Mouse (Mus musculus) lung, embryonic 15.5 days (tissue): ENCODE data around the gene Cdk13. TPM values are rescaled to one million over a fixed set of nuclear protein-coding genes. Genes with fewer than 3 reads are reported as not detected.

Experiments used
- ATAC-seq: fragments of 200-750 bp; cut with Nextera tagmentation; 2 replicates; pipeline ENCODE4 v1.8.0; 2017; ENCODE audit warnings: moderate number of reproducible peaks, borderline replicate concordance; ENCODE audit not compliant: low FRiP score, low TSS enrichment; ENCODE audit errors: extremely low read depth
- H3K27ac ChIP-seq: fragments of 300-500 bp; sonication (generic); 2 replicates; pipeline ENCODE4 v1.5.1; 2015; ENCODE audit warnings: moderate library complexity, mild to moderate bottlenecking, inconsistent platforms
- H3K27me3 ChIP-seq: fragments of 300-500 bp; sonication (generic); 2 replicates; pipeline ENCODE4 v1.6.1; 2015; ENCODE audit warnings: inconsistent platforms
- H3K36me3 ChIP-seq: fragments of 300-500 bp; sonication (generic); 2 replicates; pipeline ENCODE4 v1.6.1; 2015; ENCODE audit warnings: inconsistent platforms
- H3K4me1 ChIP-seq: fragments of 300-500 bp; sonication (generic); 2 replicates; pipeline ENCODE4 v1.6.1; 2015; ENCODE audit warnings: inconsistent platforms
- H3K4me2 ChIP-seq: fragments of 300-500 bp; sonication (generic); 2 replicates; pipeline ENCODE4 v1.6.1; 2015; ENCODE audit warnings: inconsistent platforms, mild to moderate bottlenecking, moderate library complexity
- H3K4me3 ChIP-seq: fragments of 300-500 bp; sonication (generic); 2 replicates; pipeline ENCODE4 v1.5.1; 2015; ENCODE audit warnings: mild to moderate bottlenecking, inconsistent platforms
- H3K9ac ChIP-seq: fragments of 300-500 bp; sonication (generic); 2 replicates; pipeline ENCODE4 v1.6.1; 2015; ENCODE audit warnings: inconsistent platforms
- H3K9me3 ChIP-seq: fragments of 300-500 bp; sonication (generic); 2 replicates; pipeline ENCODE4 v1.6.1; 2016; ENCODE audit warnings: inconsistent platforms
- WGBS: fragments of 180-500 bp; shearing (Covaris S2); methylation state at CpG from one replicate; pipeline ENCODE4 v1.1.7; 2015; 5-methylcytosine and 5-hydroxymethylcytosine counted together
- polyA plus RNA-seq: library from polyadenylated mRNA; unstranded; fragments of >200 nt; fragmentation: Nextera tagmentation; extraction: Ambion mirVana; gene quantifications from 2 replicates; pipeline ENCODE4 v1.2.1, GENCODE M21; 2015

Gene Cdk13
- polyA plus RNA-seq, 1 experiment from 2014 or later, result 15.6 TPM

DNA sequence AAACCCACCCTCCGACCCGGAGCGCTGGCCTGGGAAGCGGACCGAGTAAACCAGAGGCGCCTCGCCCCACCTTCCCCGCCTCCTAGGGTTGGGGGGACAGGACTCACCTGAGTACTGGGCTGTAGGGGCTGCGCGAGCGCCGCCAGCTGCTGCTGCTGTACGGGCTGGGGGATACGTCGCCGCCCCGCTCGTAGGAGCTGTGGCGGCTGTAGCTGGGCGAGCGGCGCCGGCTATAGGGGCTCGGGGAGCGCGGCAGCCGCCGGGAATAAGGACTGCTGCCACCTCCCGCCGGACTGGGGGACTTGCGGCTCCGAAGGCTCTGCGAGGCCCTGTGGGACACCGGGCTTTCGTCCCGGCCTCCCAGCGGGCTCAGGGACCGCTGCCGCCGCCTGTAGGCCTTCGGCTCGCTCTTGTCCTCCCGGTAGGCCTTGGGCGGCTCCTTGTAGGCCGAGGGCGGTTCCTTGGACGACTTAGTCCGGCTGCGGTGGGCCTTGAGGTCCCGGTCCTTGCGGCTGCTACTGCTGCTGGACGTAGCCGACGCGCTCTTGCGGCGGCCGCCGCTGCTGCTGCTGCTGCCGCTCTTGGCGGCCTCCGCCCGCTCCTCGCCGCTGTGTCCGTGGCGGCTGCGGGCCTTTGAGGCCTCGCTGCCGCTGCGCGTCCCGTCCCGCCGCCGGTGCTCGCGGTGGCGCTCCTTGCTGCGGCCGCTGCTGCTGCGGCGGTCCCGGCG is 1.4 kb downstream of the Cdk13 start:
- H3K4me2 ChIP-seq, result peak overlapping the region; percentile 84
- H3K4me3 ChIP-seq, result peak overlapping the region; percentile 92
- H3K9ac ChIP-seq, result peak overlapping the region; percentile 97
- H3K4me1 ChIP-seq, result peaks cover 12% of the 10 kb centered on the region
- no peaks in the 10 kb centered on the region for H3K36me3 ChIP-seq
- no peaks in the 10 kb centered on the region for H3K9me3 ChIP-seq
- no peaks in the 10 kb centered on the region for H3K27me3 ChIP-seq
- WGBS, result under 1% methylated on average over 68 of the region's 85 CpGs
- peak; percentile 39 for ATAC-seq
- H3K27ac ChIP-seq, result peak overlapping the region; percentile 98

DNA sequence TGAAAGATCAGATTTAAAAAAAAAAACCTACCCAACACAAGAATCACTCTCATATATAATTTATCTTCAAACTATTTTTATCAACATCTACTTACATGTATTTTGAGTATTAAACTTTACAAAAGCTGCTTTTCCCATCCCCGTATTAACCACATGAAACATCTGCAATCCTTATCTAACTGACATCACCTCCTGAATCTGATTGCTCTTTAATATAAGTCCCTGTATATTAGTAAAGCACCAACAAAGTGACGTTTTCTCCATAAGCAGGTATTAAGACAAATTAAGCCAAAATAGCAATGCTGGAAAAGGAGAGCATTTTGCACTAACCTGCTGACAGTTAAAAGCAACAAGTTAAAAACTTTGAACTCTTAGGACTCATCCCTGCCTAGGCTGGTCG is 2.0 kb downstream of the Cdk13 start:
- no peaks in the 10 kb centered on the region for H3K36me3 ChIP-seq
- no peaks in the 10 kb centered on the region for H3K27me3 ChIP-seq
- peaks cover 12% of the 10 kb centered on the region for H3K4me1 ChIP-seq
- H3K27ac ChIP-seq, result peak overlapping the region; percentile 98; the same call in 1 of the 2 replicates
- peak overlapping the region; percentile 92 for H3K4me3 ChIP-seq
- 1% methylated on average over 3 of the region's 3 CpGs for WGBS
- peak overlapping the region; percentile 97 for H3K9ac ChIP-seq
- peak overlapping the region; percentile 84 for H3K4me2 ChIP-seq
- H3K9me3 ChIP-seq, result no peaks in the 10 kb centered on the region
- ATAC-seq, result no peak

- no peaks in the 10 kb centered on the region for H3K9me3 ChIP-seq
- H3K36me3 ChIP-seq, result no peaks in the 10 kb centered on the region
- ATAC-seq, result no peak
- no peaks in the 10 kb centered on the region for H3K27me3 ChIP-seq
- H3K27ac ChIP-seq, result no peak overlapping the region
- H3K4me3 ChIP-seq, result no peak overlapping the region
- H3K4me1 ChIP-seq, result peaks cover 12% of the 10 kb centered on the region
- 86% methylated on average over 2 of the region's 2 CpGs for WGBS
- H3K9ac ChIP-seq, result no peak overlapping the region
- H3K4me2 ChIP-seq, result no peak overlapping the region
Observed at GRCm38 (mm10) chr13:17799735-17800134, 5.2 kb downstream of the Cdk13 start.

DNA sequence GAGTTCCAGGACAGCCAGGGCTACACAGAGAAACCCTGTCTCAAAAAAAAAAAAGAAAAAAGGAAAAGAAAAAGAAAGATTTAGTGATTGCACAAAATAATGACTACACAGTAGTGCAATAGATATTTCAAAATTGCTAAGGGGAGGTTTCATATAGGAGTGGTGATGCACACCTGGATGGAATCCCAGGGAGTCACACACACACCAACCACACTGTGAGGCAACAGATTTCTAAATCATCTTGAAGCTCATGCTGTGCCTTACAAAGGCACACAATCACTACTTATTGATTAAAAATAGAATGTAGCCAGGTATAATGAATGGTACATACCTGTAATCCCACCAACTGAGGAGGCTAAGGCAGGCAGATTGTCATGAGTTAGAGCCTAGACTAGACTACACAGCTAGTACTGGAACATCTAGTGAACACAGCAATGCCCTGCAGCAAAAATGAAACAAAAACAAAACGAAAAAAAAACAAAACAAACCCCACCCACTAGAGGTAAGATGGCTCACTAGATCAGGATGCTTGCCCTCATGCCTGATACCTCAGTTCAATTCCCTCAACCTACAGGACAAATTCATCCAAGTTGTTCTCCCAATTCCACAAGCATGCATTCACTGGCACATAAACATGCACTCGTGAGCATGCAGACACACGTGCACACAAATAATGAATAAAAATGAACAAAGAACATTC is 9.0 kb downstream of the Cdk13 start:
- no peak overlapping the region for H3K4me2 ChIP-seq
- H3K27me3 ChIP-seq, result no peaks in the 10 kb centered on the region
- no peak for ATAC-seq
- H3K9ac ChIP-seq, result no peak overlapping the region
- no peaks in the 10 kb centered on the region for H3K9me3 ChIP-seq
- H3K36me3 ChIP-seq, result no peaks in the 10 kb centered on the region
- H3K27ac ChIP-seq, result no peak overlapping the region
- H3K4me3 ChIP-seq, result no peak overlapping the region
- peaks cover 5% of the 10 kb centered on the region; the same call in 1 of the 2 replicates for H3K4me1 ChIP-seq
- WGBS, result 79% methylated on average over 3 of the region's 3 CpGs

- Histone ChIP-seq H3K36me3 (no peaks in the 10 kb centered on the region), H3K9me3 (no peaks in the 10 kb centered on the region), H3K27ac (no peak overlapping the region), H3K27me3 (no peaks in the 10 kb centered on the region), H3K9ac (no peak overlapping the region), H3K4me2 (no peak overlapping the region), H3K4me3 (no peak overlapping the region), H3K4me1 (no peaks in the 10 kb centered on the region)
- no peak for ATAC-seq
- WGBS, result 91% methylated on average over 5 of the region's 5 CpGs
Observed at GRCm38 (mm10) chr13:17783643-17784042, 21.3 kb downstream of the Cdk13 start.

GRCm38 (mm10) chr13:17779923-17780322 is 25.0 kb downstream of the Cdk13 start:
- Histone ChIP-seq H3K4me3 (no peak overlapping the region), H3K4me2 (no peak overlapping the region), H3K9ac (no peak overlapping the region), H3K36me3 (0 out of 2 replicates have a peak, but pooled peaks cover 6% of the 10 kb centered on the region), H3K4me1 (no peaks in the 10 kb centered on the region), H3K9me3 (no peaks in the 10 kb centered on the region), H3K27me3 (no peaks in the 10 kb centered on the region), H3K27ac (no peak overlapping the region)
- 79% methylated on average over 2 of the region's 2 CpGs for WGBS
- no peak for ATAC-seq

GRCm38 (mm10) chr13:17776303-17776702 is 28.6 kb downstream of the Cdk13 start:
- no peak overlapping the region for H3K9ac ChIP-seq

DNA sequence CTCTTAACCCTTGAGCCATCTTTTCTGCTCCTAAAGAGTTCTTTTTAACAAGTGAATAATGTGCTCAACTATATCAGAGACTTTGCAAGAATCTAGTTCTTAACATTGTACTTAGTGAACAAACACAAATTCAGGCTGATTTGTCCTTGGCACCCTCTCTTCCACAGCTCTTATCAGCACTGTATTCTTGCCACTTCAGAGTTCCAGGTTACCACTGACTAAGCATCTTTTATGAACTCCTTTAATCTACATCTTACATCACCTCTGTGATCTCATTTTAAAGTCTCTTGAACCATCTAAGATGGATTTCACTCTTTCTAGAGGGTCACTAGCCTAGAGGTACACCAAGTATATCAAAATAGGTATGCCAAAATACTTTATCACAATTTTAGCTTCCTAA is 29.5 kb downstream of the Cdk13 start:
- peaks cover 15% of the 10 kb centered on the region for H3K36me3 ChIP-seq
- no peaks in the 10 kb centered on the region for H3K9me3 ChIP-seq
- H3K27ac ChIP-seq, result no peak overlapping the region
- H3K4me3 ChIP-seq, result no peak overlapping the region
- no peak overlapping the region for H3K9ac ChIP-seq
- H3K4me2 ChIP-seq, result no peak overlapping the region
- ATAC-seq, result no peak
- no peaks in the 10 kb centered on the region for H3K27me3 ChIP-seq
- H3K4me1 ChIP-seq, result no peaks in the 10 kb centered on the region

More at GRCm38 (mm10) chr13:17776303-17776702, 28.6 kb downstream of the Cdk13 start:
- Histone ChIP-seq H3K4me1 (no peaks in the 10 kb centered on the region), H3K9me3 (no peaks in the 10 kb centered on the region), H3K4me2 (no peak overlapping the region), H3K36me3 (peaks cover 15% of the 10 kb centered on the region), H3K4me3 (no peak overlapping the region), H3K27me3 (no peaks in the 10 kb centered on the region), H3K27ac (no peak overlapping the region)
- ATAC-seq, result no peak
- 80% methylated on average over 1 of the region's 1 CpGs for WGBS

DNA sequence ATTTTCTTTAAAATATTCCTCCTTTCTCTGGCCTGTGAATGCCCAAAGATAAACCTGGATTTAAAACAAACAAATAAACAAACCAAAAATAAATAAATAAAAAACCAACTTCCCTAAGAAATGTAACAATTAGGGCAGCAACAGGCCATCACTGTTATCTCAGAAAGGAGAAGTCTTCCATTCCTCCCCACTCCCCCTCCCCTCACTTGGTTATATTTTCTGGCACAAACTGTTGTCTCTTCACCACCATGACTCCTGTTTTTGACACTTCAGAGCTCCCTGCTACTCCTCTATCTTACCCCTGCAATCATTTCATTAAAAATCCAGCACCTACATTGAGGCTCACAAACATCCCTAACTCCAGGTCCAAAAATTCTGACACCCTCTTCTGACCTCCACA is 31.8 kb downstream of the Cdk13 start:
- ATAC-seq, result no peak
- peaks cover 14% of the 10 kb centered on the region for H3K36me3 ChIP-seq
- no peaks in the 10 kb centered on the region for H3K9me3 ChIP-seq
- H3K9ac ChIP-seq, result no peak overlapping the region
- no peak overlapping the region for H3K4me3 ChIP-seq
- H3K27me3 ChIP-seq, result no peaks in the 10 kb centered on the region
- no peak overlapping the region for H3K4me2 ChIP-seq
- no peaks in the 10 kb centered on the region for H3K4me1 ChIP-seq
- H3K27ac ChIP-seq, result no peak overlapping the region

DNA sequence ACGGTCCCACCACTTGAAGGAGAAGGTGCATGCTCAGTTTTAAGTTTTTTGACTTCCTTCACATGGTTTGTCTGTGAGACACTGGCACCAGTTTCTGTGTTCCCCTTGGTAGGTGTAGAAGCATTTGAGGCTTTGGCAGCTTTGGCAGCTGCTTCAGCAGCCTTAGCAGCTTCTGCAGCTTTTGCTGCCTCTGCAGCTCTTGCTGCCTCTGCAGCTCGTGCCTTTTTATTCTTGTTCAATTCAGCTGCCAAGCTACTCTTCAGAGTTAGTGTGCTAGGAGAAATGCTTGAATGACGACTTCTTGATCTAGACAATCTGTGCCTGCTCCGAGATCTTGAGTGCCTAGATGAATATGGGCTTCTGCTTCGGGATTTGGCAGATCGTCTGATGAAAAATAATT is 32.3 kb downstream of the Cdk13 start:
- 71% methylated on average over 6 of the region's 6 CpGs for WGBS
- Histone ChIP-seq H3K4me1 (no peaks in the 10 kb centered on the region), H3K4me3 (no peak overlapping the region), H3K4me2 (no peak overlapping the region), H3K36me3 (peaks cover 12% of the 10 kb centered on the region), H3K27me3 (no peaks in the 10 kb centered on the region), H3K27ac (no peak overlapping the region), H3K9ac (no peak overlapping the region), H3K9me3 (no peaks in the 10 kb centered on the region)
- ATAC-seq, result no peak

GRCm38 (mm10) chr13:17762405-17762804 is 42.5 kb downstream of the Cdk13 start:
- no peak for ATAC-seq
- H3K9me3 ChIP-seq, result no peaks in the 10 kb centered on the region
- H3K36me3 ChIP-seq, result no peaks in the 10 kb centered on the region; the same call in 1 of the 2 replicates
- no peak overlapping the region for H3K27ac ChIP-seq
- H3K4me3 ChIP-seq, result no peak overlapping the region
- H3K4me2 ChIP-seq, result no peak overlapping the region
- no peaks in the 10 kb centered on the region for H3K4me1 ChIP-seq
- H3K27me3 ChIP-seq, result no peaks in the 10 kb centered on the region
- no peak overlapping the region for H3K9ac ChIP-seq
- WGBS, result 96% methylated on average over 1 of the region's 1 CpGs

GRCm38 (mm10) chr13:17754997-17755396 is 49.9 kb downstream of the Cdk13 start:
- Histone ChIP-seq H3K4me2 (no peak overlapping the region), H3K27ac (no peak overlapping the region), H3K4me1 (no peaks in the 10 kb centered on the region), H3K36me3 (peaks cover 10% of the 10 kb centered on the region), H3K27me3 (no peaks in the 10 kb centered on the region), H3K9me3 (no peaks in the 10 kb centered on the region), H3K9ac (no peak overlapping the region), H3K4me3 (no peak overlapping the region)
- no peak for ATAC-seq
- 73% methylated on average over 4 of the region's 4 CpGs for WGBS
